Mouse (Mus musculus): ENCODE data around the gene Tmem18.

DNA sequence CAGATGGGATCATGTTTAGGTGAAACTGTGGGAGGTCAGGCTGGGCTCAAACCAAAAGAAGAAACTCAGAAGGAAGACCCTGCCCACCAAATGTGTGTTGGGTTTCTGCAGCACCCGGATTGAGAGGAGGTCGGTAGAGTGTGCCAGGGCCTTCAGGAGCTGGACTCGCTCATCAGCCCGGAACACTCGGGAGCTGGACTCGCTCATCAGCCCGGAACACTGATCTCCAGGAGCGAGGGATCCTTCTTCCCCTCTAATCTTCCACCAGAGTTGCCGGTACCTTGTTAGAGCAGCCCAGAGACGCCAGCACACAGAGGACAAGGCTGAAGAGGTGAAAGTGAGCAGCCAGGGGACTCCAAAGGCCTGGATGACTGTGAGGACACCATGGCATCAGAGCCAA lies 2.9 kb upstream of the Tmem18 start:
- TF ChIP-seq POLR2A (IDR thresholded peaks at IDR 0.05; ENCODE audit: low read depth, low read length): no peak
- no peak for TF ChIP-seq CTCF (conservative IDR thresholded peaks at IDR 0.05; ENCODE audit: insufficient read depth, insufficient read length, low read depth, low read length)

Measured in kidney, adult 2 months (tissue).